Mouse (Mus musculus) midbrain, postnatal 0 days (tissue): Measurements from ENCODE around the gene Ubiad1. TPM values are rescaled to one million over a fixed set of nuclear protein-coding genes. Genes with fewer than 3 reads are reported as not detected.
A peak's percentile ranks its signal among the peaks of the same experiment; 100 is the strongest.

Experiments used
- ATAC-seq: fragments of 200-750 bp; cut with Nextera tagmentation; 2 replicates; pipeline ENCODE4 v1.8.0; 2017; ENCODE audit warnings: moderate number of reproducible peaks, mild to moderate bottlenecking, moderate TSS enrichment, moderate library complexity; ENCODE audit not compliant: low FRiP score
- DNase-seq: peaks from one replicate; pipeline ENCODE4 v3.0.0-alpha.2; 2015; ENCODE audit warnings: low spot score
- H3K27ac ChIP-seq: fragments of 300-500 bp; sonication (generic); 2 replicates; pipeline ENCODE4 v1.5.1; 2014; ENCODE audit warnings: low read depth, mild to moderate bottlenecking, low read length, mixed read lengths
- H3K27me3 ChIP-seq: fragments of 300-500 bp; sonication (generic); 2 replicates; pipeline ENCODE4 v1.6.1; 2014; ENCODE audit warnings: low read length, control low read depth, mixed read lengths; ENCODE audit not compliant: insufficient read depth
- H3K36me3 ChIP-seq: fragments of 300-500 bp; sonication (generic); 2 replicates; pipeline ENCODE4 v1.6.1; 2014; ENCODE audit warnings: low read length, control low read depth, mixed read lengths; ENCODE audit not compliant: insufficient read depth
- H3K4me1 ChIP-seq: fragments of 300-500 bp; sonication (generic); 2 replicates; pipeline ENCODE4 v1.6.1; 2014; ENCODE audit warnings: mild to moderate bottlenecking, control low read depth, antibody characterized with exemption, low read length, mixed read lengths; ENCODE audit not compliant: insufficient read depth
- H3K4me2 ChIP-seq: fragments of 300-500 bp; sonication (generic); 2 replicates; pipeline ENCODE4 v1.6.1; 2014; ENCODE audit warnings: low read depth, mild to moderate bottlenecking, low read length, mixed read lengths; ENCODE audit not compliant: poor library complexity, severe bottlenecking
- H3K4me3 ChIP-seq: fragments of 300-500 bp; sonication (generic); 2 replicates; pipeline ENCODE4 v1.5.1; 2014; ENCODE audit warnings: low read depth, mild to moderate bottlenecking, low read length, moderate library complexity
- H3K9ac ChIP-seq: fragments of 300-500 bp; sonication (generic); replicated peaks from 2 replicates; pipeline ENCODE4 v1.6.1; 2014; ENCODE audit warnings: mild to moderate bottlenecking, low read length, moderate library complexity, mixed read lengths; ENCODE audit not compliant: poor library complexity, severe bottlenecking
- H3K9me3 ChIP-seq: fragments of 300-500 bp; sonication (generic); 2 replicates; pipeline ENCODE4 v1.6.1; 2016; ENCODE audit warnings: low read length, control low read depth
- CTCF ChIP-seq: IDR thresholded peaks from 2 replicates; pipeline ENCODE4 v1.5.1; 2016; ENCODE audit warnings: antibody characterized with exemption, mild to moderate bottlenecking
- WGBS: fragments of 180-500 bp; shearing (Covaris S2); extraction: QIAGEN DNeasy Blood & Tissue Kit; methylation state at CpG from one replicate; pipeline ENCODE4 v1.1.7; 2014; 5-methylcytosine and 5-hydroxymethylcytosine counted together
- polyA plus RNA-seq: library from polyadenylated mRNA; unstranded; fragments of >200 nt; fragmentation: Nextera tagmentation; extraction: Ambion mirVana; gene quantifications from 2 replicates; pipeline ENCODE4 v1.2.1, GENCODE M21; 2015
- total RNA-seq: library from RNA; depleted of rRNA; stranded (reverse); fragments of >200 nt; gene quantifications from 2 replicates; pipeline ENCODE4 v1.2.3, GENCODE M21; 2014

Ubiad1 gene
- total and polyA plus RNA-seq, 2 experiments from 2014 or later: 12.7 to 19.8 TPM

DNA sequence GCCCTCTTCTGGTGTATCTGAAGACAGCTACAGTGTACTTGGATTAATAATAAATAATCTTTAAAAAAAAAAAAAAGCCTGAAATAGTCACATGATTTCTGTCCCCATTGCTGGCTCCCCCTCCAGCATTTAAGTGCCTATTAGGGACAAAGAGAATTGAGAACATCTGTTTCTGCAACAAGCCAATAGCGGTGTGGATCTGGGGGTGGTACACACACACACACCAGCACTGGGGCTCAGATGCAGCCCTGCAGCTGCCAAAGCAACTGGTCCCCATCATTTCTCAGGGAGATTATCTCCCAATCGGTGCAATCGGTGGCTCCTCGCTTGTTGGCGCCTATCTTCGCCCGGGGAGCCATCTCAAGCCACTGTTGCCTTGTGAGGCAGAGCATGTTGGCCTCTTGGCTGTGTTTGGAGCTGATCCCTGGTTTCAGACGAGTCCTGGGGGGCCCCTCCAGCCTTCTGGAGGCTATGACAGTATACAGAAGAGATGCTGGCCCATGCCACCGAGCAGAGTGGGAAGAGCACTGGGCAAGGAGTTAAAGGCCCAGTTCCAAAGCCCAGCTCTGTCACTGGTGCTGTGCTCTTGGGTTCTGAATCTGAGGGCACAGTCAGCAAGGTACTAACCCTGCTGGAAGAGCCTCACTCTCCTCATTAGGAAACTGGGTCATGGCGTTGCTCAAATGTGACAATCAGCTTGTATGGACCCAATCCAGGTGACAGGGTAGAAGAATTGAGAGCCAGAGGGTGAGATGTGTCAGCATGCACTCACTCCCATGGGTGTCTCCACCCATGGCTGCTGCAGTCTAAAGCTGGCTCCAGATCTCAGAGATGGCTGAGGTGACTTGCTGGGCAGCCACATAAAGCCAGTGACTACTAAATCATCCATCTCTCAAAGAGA lies 17.4 kb downstream of the Ubiad1 start:
- H3K27me3 ChIP-seq: no peaks in the 10 kb centered on the region
- no peak for TF ChIP-seq CTCF
- H3K4me2 ChIP-seq: no peak overlapping the region
- no peak overlapping the region for H3K9ac ChIP-seq
- H3K27ac ChIP-seq: no peak overlapping the region
- H3K4me3 ChIP-seq: no peak overlapping the region
- no peaks in the 10 kb centered on the region for H3K9me3 ChIP-seq
- ATAC-seq (no peak), DNase-seq (no peak)
- H3K4me1 ChIP-seq: no peaks in the 10 kb centered on the region
- WGBS: 69% methylated on average over 10 of the region's 10 CpGs
- 0 out of 2 replicates have a peak, but pooled peaks cover 2% of the 10 kb centered on the region for H3K36me3 ChIP-seq

DNA sequence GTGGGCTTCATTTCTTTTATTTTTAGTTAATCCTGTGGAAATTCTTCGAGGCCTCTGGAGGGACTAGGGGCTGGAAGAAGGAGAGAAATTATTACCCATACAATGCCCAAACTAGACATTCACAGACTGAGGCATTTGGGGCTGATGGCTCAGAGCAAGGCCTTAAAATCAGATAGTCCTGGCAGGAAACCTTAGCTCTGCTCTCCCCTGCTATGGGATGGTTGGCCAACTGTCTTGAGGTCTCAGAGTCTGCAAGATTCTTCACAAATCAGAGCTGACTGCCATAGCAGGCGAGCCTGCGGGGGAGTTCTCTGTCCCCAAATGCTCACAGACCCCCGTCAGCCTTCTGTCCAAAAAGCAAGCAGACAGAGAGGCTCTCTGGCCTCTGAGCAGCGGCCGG lies 27.0 kb downstream of the Ubiad1 start:
- peak overlapping the region; percentile 67 for H3K27ac ChIP-seq
- H3K36me3 ChIP-seq: no peaks in the 10 kb centered on the region
- TF ChIP-seq CTCF: no peak
- no peaks in the 10 kb centered on the region for H3K9me3 ChIP-seq
- WGBS: 18% methylated on average over 6 of the region's 6 CpGs
- H3K4me1 ChIP-seq: peaks cover 14% of the 10 kb centered on the region; the same call in 1 of the 2 replicates
- H3K27me3 ChIP-seq: no peaks in the 10 kb centered on the region; the same call in 1 of the 2 replicates
- ATAC-seq (no peak), DNase-seq (no peak)
- 0 out of 2 replicates have a peak overlapping the region, but pooled peaks have one; percentile 13 for H3K9ac ChIP-seq
- H3K4me3 ChIP-seq: no peak overlapping the region
- H3K4me2 ChIP-seq: no peak overlapping the region

DNA sequence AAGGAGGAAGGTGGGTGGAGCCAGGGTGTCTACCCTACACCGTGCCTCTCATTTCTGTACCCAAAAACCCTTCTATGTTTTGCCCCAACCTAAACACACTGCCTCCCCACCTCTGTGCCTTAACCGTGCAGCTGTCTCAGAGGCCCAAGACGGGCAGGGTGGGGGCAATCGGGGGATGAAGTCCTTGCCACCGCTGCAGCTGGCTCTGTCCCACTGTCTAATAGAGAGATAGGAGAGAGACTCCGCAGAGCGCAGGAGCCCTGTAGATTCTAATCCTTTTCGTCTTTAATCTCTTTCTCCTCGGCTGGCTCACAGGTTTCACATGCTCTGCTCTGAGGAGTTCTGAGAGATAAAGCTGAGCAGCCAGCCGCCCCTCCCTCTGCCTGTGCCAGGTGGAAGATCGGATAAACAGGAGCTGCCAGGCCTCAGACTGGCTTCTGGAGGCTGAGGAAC lies 27.5 kb downstream of the Ubiad1 start:
- H3K4me2 ChIP-seq: no peak overlapping the region
- ATAC-seq: peak; percentile 15; the same call in 1 of the 2 replicates
- H3K27ac ChIP-seq: peak overlapping the region; percentile 67; the same call in 1 of the 2 replicates
- no peak overlapping the region for H3K4me3 ChIP-seq
- 0 out of 2 replicates have a peak overlapping the region, but pooled peaks have one; percentile 13 for H3K9ac ChIP-seq
- peaks cover 14% of the 10 kb centered on the region; the same call in 1 of the 2 replicates for H3K4me1 ChIP-seq
- no peak for TF ChIP-seq CTCF
- DNase-seq: peak; percentile 51
- no peaks in the 10 kb centered on the region; the same call in 1 of the 2 replicates for H3K27me3 ChIP-seq
- H3K9me3 ChIP-seq: no peaks in the 10 kb centered on the region
- H3K36me3 ChIP-seq: no peaks in the 10 kb centered on the region
- WGBS: 15% methylated on average over 11 of the region's 11 CpGs

DNA sequence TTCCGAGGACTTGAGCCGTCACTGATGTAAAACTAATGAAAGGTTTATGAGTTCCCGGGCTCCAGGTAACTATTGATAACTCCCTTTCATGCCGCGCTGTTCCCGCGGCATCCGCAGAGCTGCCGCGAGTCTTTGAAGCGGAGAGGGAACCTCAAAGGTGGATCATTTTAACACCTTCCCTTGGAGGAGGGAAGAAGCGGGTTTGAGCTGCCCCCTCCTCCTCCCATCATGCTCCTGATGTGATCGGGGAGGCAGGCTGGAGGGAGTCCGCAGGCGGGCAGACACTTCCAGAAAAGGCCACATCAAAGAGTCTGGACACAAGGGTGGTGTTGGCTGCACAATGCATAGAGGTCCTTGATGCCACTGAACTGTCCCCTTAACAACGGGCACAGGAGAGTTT lies 29.0 kb downstream of the Ubiad1 start:
- no peak for DNase-seq
- no peaks in the 10 kb centered on the region; the same call in 1 of the 2 replicates for H3K27me3 ChIP-seq
- no peaks in the 10 kb centered on the region for H3K36me3 ChIP-seq
- ATAC-seq: peak; percentile 47
- no peak for TF ChIP-seq CTCF
- no peaks in the 10 kb centered on the region for H3K9me3 ChIP-seq
- H3K9ac ChIP-seq: no peak overlapping the region
- H3K4me2 ChIP-seq: peak overlapping the region; percentile 22; the same call in 1 of the 2 replicates
- WGBS: 14% methylated on average over 16 of the region's 16 CpGs
- H3K4me1 ChIP-seq: peaks cover 14% of the 10 kb centered on the region; the same call in 1 of the 2 replicates
- H3K27ac ChIP-seq: no peak overlapping the region
- H3K4me3 ChIP-seq: no peak overlapping the region

DNA sequence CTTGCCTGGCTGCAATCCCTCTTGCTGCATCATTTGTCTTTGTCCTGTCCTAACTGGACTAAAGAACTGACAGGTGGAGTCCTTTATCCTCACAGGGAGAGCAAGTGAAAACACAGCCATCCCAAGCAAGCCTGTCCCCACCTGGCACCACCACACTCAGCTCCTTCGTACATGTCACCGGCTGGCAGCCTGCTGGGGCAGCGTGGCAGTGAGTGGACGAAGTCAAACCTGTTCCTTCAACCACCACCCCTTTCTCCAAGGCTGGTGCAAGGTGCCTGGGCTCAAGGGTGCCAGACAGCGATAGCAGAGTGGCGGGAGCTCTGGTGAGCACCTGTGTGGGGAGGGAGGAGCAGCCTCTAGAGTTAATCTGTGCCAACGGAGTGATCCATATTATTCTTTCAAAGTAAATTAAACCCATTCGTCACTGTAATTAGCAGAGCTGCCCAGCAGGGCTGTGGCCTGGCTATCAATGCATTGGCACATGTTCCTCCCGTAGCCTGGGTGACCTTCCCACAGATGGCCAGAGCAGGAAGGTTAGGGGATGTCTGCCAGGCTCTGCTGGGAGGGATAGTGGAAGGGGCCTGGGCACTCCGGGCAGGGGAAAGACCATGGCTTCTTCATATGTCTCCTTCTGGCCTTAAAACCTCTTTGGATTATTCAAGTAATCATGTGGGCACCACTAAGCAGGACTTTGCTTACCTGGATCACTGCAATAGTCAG lies 36.2 kb downstream of the Ubiad1 start:
- H3K27me3 ChIP-seq: no peaks in the 10 kb centered on the region
- no peaks in the 10 kb centered on the region for H3K36me3 ChIP-seq
- no peak overlapping the region for H3K27ac ChIP-seq
- no peaks in the 10 kb centered on the region for H3K9me3 ChIP-seq
- no peak overlapping the region for H3K4me2 ChIP-seq
- no peak for ATAC-seq
- TF ChIP-seq CTCF: no peak
- H3K4me1 ChIP-seq: peaks cover 12% of the 10 kb centered on the region; the same call in 1 of the 2 replicates
- H3K4me3 ChIP-seq: no peak overlapping the region
- WGBS: 76% methylated on average over 10 of the region's 10 CpGs
- DNase-seq: no peak
- H3K9ac ChIP-seq: no peak overlapping the region
